Mouse (Mus musculus): ENCODE measurements around the gene Sfi1. TPM values are rescaled to one million over a fixed set of nuclear protein-coding genes. Genes with fewer than 3 reads are reported as not detected.
"Not testable (repeated sequence)": the region's sequence is repeated elsewhere in the genome, so short reads cannot be mapped to it uniquely, and the experiment has no call there.

The Sfi1 gene
- polyA plus RNA-seq, 1 experiment from 2014 or later: 5.7 TPM

- not testable (repeated sequence) for H3K27ac ChIP-seq (replicated peaks); H3K36me3 ChIP-seq (ENCODE audit: control insufficient read depth, insufficient read depth, low read length); H3K27me3 ChIP-seq (ENCODE audit: control insufficient read depth, insufficient read depth, low read length); H3K4me3 ChIP-seq (ENCODE audit: low read depth, low read length); H3K9ac ChIP-seq (ENCODE audit: low read length); H3K9me3 ChIP-seq (ENCODE audit: control insufficient read depth, low read length); H3K4me2 ChIP-seq (replicated peaks; ENCODE audit: low read depth); H3K4me1 ChIP-seq (replicated peaks; ENCODE audit: control insufficient read depth, insufficient read depth)
- ATAC-seq (ENCODE audit: low FRiP score, low TSS enrichment) (peak; percentile 86), DNase-seq (ENCODE audit: low spot score) (peak; percentile 90)
- 63% methylated on average over 5 of the region's 7 CpGs for WGBS
- 0 out of 2 replicates have a peak, but pooled peaks have one; percentile 0 for TF ChIP-seq CTCF (IDR thresholded peaks at IDR 0.05; ENCODE audit: low read depth)
These were observed 65.9 kb downstream of the Sfi1 start for GRCm38 (mm10) chr11:3127303-3127795.

- H3K4me1 ChIP-seq (replicated peaks; ENCODE audit: control insufficient read depth, insufficient read depth); H3K4me2 ChIP-seq (replicated peaks; ENCODE audit: low read depth); H3K36me3 ChIP-seq (ENCODE audit: control insufficient read depth, insufficient read depth, low read length); H3K27me3 ChIP-seq (ENCODE audit: control insufficient read depth, insufficient read depth, low read length); DNase-seq (ENCODE audit: low spot score); H3K9ac ChIP-seq (ENCODE audit: low read length); H3K4me3 ChIP-seq (ENCODE audit: low read depth, low read length); H3K9me3 ChIP-seq (ENCODE audit: control insufficient read depth, low read length); H3K27ac ChIP-seq (replicated peaks): not testable (repeated sequence)
- 70% methylated on average over 6 of the region's 6 CpGs for WGBS
- peak; percentile 49 for ATAC-seq (ENCODE audit: low FRiP score, low TSS enrichment)
These were observed 66.6 kb downstream of the Sfi1 start for GRCm38 (mm10) chr11:3126478-3127302.

- H3K9ac ChIP-seq (ENCODE audit: low read length); H3K4me1 ChIP-seq (replicated peaks; ENCODE audit: control insufficient read depth, insufficient read depth); H3K27ac ChIP-seq (replicated peaks); H3K27me3 ChIP-seq (ENCODE audit: control insufficient read depth, insufficient read depth, low read length); H3K4me3 ChIP-seq (ENCODE audit: low read depth, low read length); H3K36me3 ChIP-seq (ENCODE audit: control insufficient read depth, insufficient read depth, low read length); H3K9me3 ChIP-seq (ENCODE audit: control insufficient read depth, low read length); DNase-seq (ENCODE audit: low spot score); H3K4me2 ChIP-seq (replicated peaks; ENCODE audit: low read depth); ATAC-seq (ENCODE audit: low FRiP score, low TSS enrichment): not testable (repeated sequence)
- WGBS: 88% methylated on average over 3 of the region's 4 CpGs
These were observed 67.3 kb downstream of the Sfi1 start for GRCm38 (mm10) chr11:3125922-3126321.

- H3K4me1 ChIP-seq (replicated peaks; ENCODE audit: control insufficient read depth, insufficient read depth); H3K27me3 ChIP-seq (ENCODE audit: control insufficient read depth, insufficient read depth, low read length); ATAC-seq (ENCODE audit: low FRiP score, low TSS enrichment); H3K27ac ChIP-seq (replicated peaks); H3K4me3 ChIP-seq (ENCODE audit: low read depth, low read length); H3K9me3 ChIP-seq (ENCODE audit: control insufficient read depth, low read length); H3K4me2 ChIP-seq (replicated peaks; ENCODE audit: low read depth); H3K36me3 ChIP-seq (ENCODE audit: control insufficient read depth, insufficient read depth, low read length); DNase-seq (ENCODE audit: low spot score); H3K9ac ChIP-seq (ENCODE audit: low read length): not testable (repeated sequence)
- peak; percentile 54 for TF ChIP-seq CTCF (IDR thresholded peaks at IDR 0.05; ENCODE audit: low read depth)
- WGBS: 79% methylated on average over 21 of the region's 22 CpGs
These were observed 68.1 kb downstream of the Sfi1 start for GRCm38 (mm10) chr11:3124932-3125810.

- H3K27ac ChIP-seq (replicated peaks): no peak overlapping the region
- TF ChIP-seq CTCF (IDR thresholded peaks at IDR 0.05; ENCODE audit: low read depth) (no peak), EP300 (optimal IDR thresholded peaks at IDR 0.05) (no peak)
These were observed 78.9 kb downstream of the Sfi1 start for GRCm38 (mm10) chr11:3114403-3114802.

GRCm38 (mm10) chr11:3106154-3106553, 87.1 kb downstream of the Sfi1 start:
- Histone ChIP-seq H3K4me2 (replicated peaks; ENCODE audit: low read depth) (no peak overlapping the region), H3K27me3 (ENCODE audit: control insufficient read depth, insufficient read depth, low read length) (no peaks in the 10 kb centered on the region), H3K9ac (ENCODE audit: low read length) (no peak overlapping the region), H3K4me3 (ENCODE audit: low read depth, low read length) (no peak overlapping the region), H3K9me3 (ENCODE audit: control insufficient read depth, low read length) (peaks cover 13% of the 10 kb centered on the region), H3K36me3 (ENCODE audit: control insufficient read depth, insufficient read depth, low read length) (no peaks in the 10 kb centered on the region), H3K4me1 (replicated peaks; ENCODE audit: control insufficient read depth, insufficient read depth) (no peaks in the 10 kb centered on the region), H3K27ac (replicated peaks) (no peak overlapping the region)
- ATAC-seq (ENCODE audit: low FRiP score, low TSS enrichment) (no peak), DNase-seq (ENCODE audit: low spot score) (no peak)
- WGBS: 80% methylated on average over 3 of the region's 3 CpGs
- TF ChIP-seq CTCF (IDR thresholded peaks at IDR 0.05; ENCODE audit: low read depth): no peak
- no peak for TF ChIP-seq EP300 (optimal IDR thresholded peaks at IDR 0.05)

More at GRCm38 (mm10) chr11:3114403-3114802, 78.9 kb downstream of the Sfi1 start:
- no peak for DNase-seq (ENCODE audit: low spot score)
- Histone ChIP-seq H3K4me2 (replicated peaks; ENCODE audit: low read depth) (no peak overlapping the region), H3K4me1 (replicated peaks; ENCODE audit: control insufficient read depth, insufficient read depth) (no peaks in the 10 kb centered on the region), H3K4me3 (ENCODE audit: low read depth, low read length) (no peak overlapping the region), H3K36me3 (ENCODE audit: control insufficient read depth, insufficient read depth, low read length) (no peaks in the 10 kb centered on the region), H3K27me3 (ENCODE audit: control insufficient read depth, insufficient read depth, low read length) (no peaks in the 10 kb centered on the region), H3K9ac (ENCODE audit: low read length) (no peak overlapping the region), H3K9me3 (ENCODE audit: control insufficient read depth, low read length) (no peaks in the 10 kb centered on the region)
- no peak for ATAC-seq (ENCODE audit: low FRiP score, low TSS enrichment)
- 55% methylated on average over 3 of the region's 3 CpGs for WGBS
